Mouse (Mus musculus): ENCODE measurements around the gene Igfbp5. TPM values are rescaled to one million over a fixed set of nuclear protein-coding genes. Genes with fewer than 3 reads are reported as not detected.

Igfbp5 gene
- polyA plus RNA-seq, 1 experiment from 2014 or later: 17.9 TPM

- H3K4me2 ChIP-seq (ENCODE audit: low read length): no peak overlapping the region
- ATAC-seq (no peak), DNase-seq (ENCODE audit: low spot score) (no peak)
- H3K9me3 ChIP-seq (replicated peaks; ENCODE audit: control insufficient read depth, low read length): no peaks in the 10 kb centered on the region
- no peak overlapping the region for H3K27ac ChIP-seq (ENCODE audit: low read depth, low read length)
- H3K9ac ChIP-seq (ENCODE audit: low read length): no peak overlapping the region
- peaks cover 4% of the 10 kb centered on the region for H3K4me1 ChIP-seq (ENCODE audit: control insufficient read depth, insufficient read depth, low read length)
- no peak overlapping the region for H3K4me3 ChIP-seq (ENCODE audit: low read depth, low read length)
- WGBS: 91% methylated on average over 7 of the region's 7 CpGs
- no peaks in the 10 kb centered on the region for H3K27me3 ChIP-seq (replicated peaks; ENCODE audit: control insufficient read depth, insufficient read depth, low read length)
- peaks cover 9% of the 10 kb centered on the region for H3K36me3 ChIP-seq (ENCODE audit: control insufficient read depth, insufficient read depth, low read length)
Measured at GRCm38 (mm10) chr1:72857142-72857541, 17.5 kb downstream of the Igfbp5 start.

GRCm38 (mm10) chr1:72856209-72856909 is 18.3 kb downstream of the Igfbp5 start:
- ATAC-seq: no peak
- H3K9me3 ChIP-seq (replicated peaks; ENCODE audit: control insufficient read depth, low read length): no peaks in the 10 kb centered on the region

GRCm38 (mm10) chr1:72855729-72856128 is 19.0 kb downstream of the Igfbp5 start:
- H3K4me2 ChIP-seq (ENCODE audit: low read length): no peak overlapping the region
- H3K4me3 ChIP-seq (ENCODE audit: low read depth, low read length): no peak overlapping the region
- peaks cover 23% of the 10 kb centered on the region for H3K36me3 ChIP-seq (ENCODE audit: control insufficient read depth, insufficient read depth, low read length)
- no peak overlapping the region for H3K9ac ChIP-seq (ENCODE audit: low read length)
- ATAC-seq (no peak), DNase-seq (ENCODE audit: low spot score) (no peak)
- no peaks in the 10 kb centered on the region for H3K27me3 ChIP-seq (replicated peaks; ENCODE audit: control insufficient read depth, insufficient read depth, low read length)
- WGBS: 90% methylated on average over 10 of the region's 10 CpGs
- no peak overlapping the region for H3K27ac ChIP-seq (ENCODE audit: low read depth, low read length)
- peaks cover 4% of the 10 kb centered on the region for H3K4me1 ChIP-seq (ENCODE audit: control insufficient read depth, insufficient read depth, low read length)
- no peaks in the 10 kb centered on the region for H3K9me3 ChIP-seq (replicated peaks; ENCODE audit: control insufficient read depth, low read length)

More at GRCm38 (mm10) chr1:72856209-72856909, 18.3 kb downstream of the Igfbp5 start:
- no peak overlapping the region for H3K4me3 ChIP-seq (ENCODE audit: low read depth, low read length)
- DNase-seq (ENCODE audit: low spot score): no peak
- peaks cover 17% of the 10 kb centered on the region for H3K36me3 ChIP-seq (ENCODE audit: control insufficient read depth, insufficient read depth, low read length)
- H3K9ac ChIP-seq (ENCODE audit: low read length): no peak overlapping the region
- H3K4me2 ChIP-seq (ENCODE audit: low read length): no peak overlapping the region
- H3K4me1 ChIP-seq (ENCODE audit: control insufficient read depth, insufficient read depth, low read length): peaks cover 4% of the 10 kb centered on the region
- no peak overlapping the region for H3K27ac ChIP-seq (ENCODE audit: low read depth, low read length)
- 83% methylated on average over 19 of the region's 19 CpGs for WGBS
- no peaks in the 10 kb centered on the region for H3K27me3 ChIP-seq (replicated peaks; ENCODE audit: control insufficient read depth, insufficient read depth, low read length)

GRCm38 (mm10) chr1:72854337-72855237 is 20.1 kb downstream of the Igfbp5 start:
- DNase-seq (ENCODE audit: low spot score) (peak; percentile 84), ATAC-seq (peak; percentile 57)
- WGBS: 42% methylated on average over 10 of the region's 10 CpGs
- Histone ChIP-seq H3K9me3 (replicated peaks; ENCODE audit: control insufficient read depth, low read length) (no peaks in the 10 kb centered on the region), H3K4me3 (ENCODE audit: low read depth, low read length) (no peak overlapping the region), H3K4me1 (ENCODE audit: control insufficient read depth, insufficient read depth, low read length) (peaks cover 4% of the 10 kb centered on the region), H3K9ac (ENCODE audit: low read length) (no peak overlapping the region), H3K27me3 (replicated peaks; ENCODE audit: control insufficient read depth, insufficient read depth, low read length) (no peaks in the 10 kb centered on the region), H3K4me2 (ENCODE audit: low read length) (no peak overlapping the region), H3K36me3 (ENCODE audit: control insufficient read depth, insufficient read depth, low read length) (peaks cover 33% of the 10 kb centered on the region), H3K27ac (ENCODE audit: low read depth, low read length) (no peak overlapping the region)

- Histone ChIP-seq H3K4me1 (ENCODE audit: control insufficient read depth, insufficient read depth, low read length) (peaks cover 2% of the 10 kb centered on the region), H3K9ac (ENCODE audit: low read length) (no peak overlapping the region), H3K4me3 (ENCODE audit: low read depth, low read length) (no peak overlapping the region), H3K27me3 (replicated peaks; ENCODE audit: control insufficient read depth, insufficient read depth, low read length) (no peaks in the 10 kb centered on the region), H3K36me3 (ENCODE audit: control insufficient read depth, insufficient read depth, low read length) (peaks cover 39% of the 10 kb centered on the region), H3K4me2 (ENCODE audit: low read length) (no peak overlapping the region), H3K27ac (ENCODE audit: low read depth, low read length) (no peak overlapping the region), H3K9me3 (replicated peaks; ENCODE audit: control insufficient read depth, low read length) (no peaks in the 10 kb centered on the region)
- DNase-seq (ENCODE audit: low spot score) (no peak), ATAC-seq (no peak)
- WGBS: 74% methylated on average over 1 of the region's 1 CpGs
Measured at GRCm38 (mm10) chr1:72853759-72854158, 20.9 kb downstream of the Igfbp5 start.

- ATAC-seq: no peak
- Histone ChIP-seq H3K27me3 (replicated peaks; ENCODE audit: control insufficient read depth, insufficient read depth, low read length) (no peaks in the 10 kb centered on the region), H3K9me3 (replicated peaks; ENCODE audit: control insufficient read depth, low read length) (no peaks in the 10 kb centered on the region), H3K4me2 (ENCODE audit: low read length) (no peak overlapping the region), H3K9ac (ENCODE audit: low read length) (no peak overlapping the region), H3K36me3 (ENCODE audit: control insufficient read depth, insufficient read depth, low read length) (peaks cover 44% of the 10 kb centered on the region), H3K27ac (ENCODE audit: low read depth, low read length) (no peak overlapping the region), H3K4me1 (ENCODE audit: control insufficient read depth, insufficient read depth, low read length) (no peaks in the 10 kb centered on the region), H3K4me3 (ENCODE audit: low read depth, low read length) (no peak overlapping the region)
- DNase-seq (ENCODE audit: low spot score): no peak
- WGBS: 86% methylated on average over 8 of the region's 8 CpGs
Measured at GRCm38 (mm10) chr1:72849037-72849436, 25.6 kb downstream of the Igfbp5 start.

GRCm38 (mm10) chr1:72847849-72848380 is 26.8 kb downstream of the Igfbp5 start:
- no peaks in the 10 kb centered on the region for H3K4me1 ChIP-seq (ENCODE audit: control insufficient read depth, insufficient read depth, low read length)
- no peaks in the 10 kb centered on the region for H3K9me3 ChIP-seq (replicated peaks; ENCODE audit: control insufficient read depth, low read length)
- WGBS: 91% methylated on average over 4 of the region's 4 CpGs
- H3K36me3 ChIP-seq (ENCODE audit: control insufficient read depth, insufficient read depth, low read length): peaks cover 47% of the 10 kb centered on the region
- no peak overlapping the region for H3K4me3 ChIP-seq (ENCODE audit: low read depth, low read length)
- H3K27ac ChIP-seq (ENCODE audit: low read depth, low read length): no peak overlapping the region
- H3K9ac ChIP-seq (ENCODE audit: low read length): no peak overlapping the region
- DNase-seq (ENCODE audit: low spot score) (no peak), ATAC-seq (no peak)
- no peak overlapping the region for H3K4me2 ChIP-seq (ENCODE audit: low read length)
- no peaks in the 10 kb centered on the region for H3K27me3 ChIP-seq (replicated peaks; ENCODE audit: control insufficient read depth, insufficient read depth, low read length)

GRCm38 (mm10) chr1:72844675-72845074 is 30.0 kb downstream of the Igfbp5 start:
- 97% methylated on average over 6 of the region's 6 CpGs for WGBS
- Histone ChIP-seq H3K36me3 (ENCODE audit: control insufficient read depth, insufficient read depth, low read length) (peaks cover 21% of the 10 kb centered on the region), H3K4me3 (ENCODE audit: low read depth, low read length) (no peak overlapping the region), H3K9me3 (replicated peaks; ENCODE audit: control insufficient read depth, low read length) (no peaks in the 10 kb centered on the region), H3K4me1 (ENCODE audit: control insufficient read depth, insufficient read depth, low read length) (no peaks in the 10 kb centered on the region), H3K27me3 (replicated peaks; ENCODE audit: control insufficient read depth, insufficient read depth, low read length) (no peaks in the 10 kb centered on the region), H3K4me2 (ENCODE audit: low read length) (no peak overlapping the region), H3K9ac (ENCODE audit: low read length) (no peak overlapping the region), H3K27ac (ENCODE audit: low read depth, low read length) (no peak overlapping the region)
- DNase-seq (ENCODE audit: low spot score) (no peak), ATAC-seq (no peak)

All from forebrain, embryonic 14.5 days (tissue).